ENCODE assay signal across 18 mouse cellular contexts in the genomic region with DNA sequence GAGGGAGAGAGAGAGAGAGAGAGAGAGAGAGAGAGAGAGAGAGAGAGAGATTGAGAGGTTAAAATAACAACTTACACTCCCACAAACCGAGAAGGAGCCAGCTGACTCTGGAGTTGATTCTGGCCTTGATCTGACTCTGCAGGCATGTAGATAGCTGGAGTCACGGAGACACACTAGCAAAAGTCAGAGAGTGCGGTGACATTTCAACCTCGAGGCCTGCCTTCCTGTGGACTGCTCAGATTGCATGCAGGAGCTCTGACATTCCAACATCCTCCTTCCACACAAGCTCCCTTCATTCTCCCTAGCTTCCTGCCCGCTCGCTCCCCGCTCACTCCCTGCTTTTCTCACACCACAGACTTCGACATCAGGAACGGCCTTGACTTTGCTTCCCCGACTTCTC. TPM values are rescaled to one million over a fixed set of nuclear protein-coding genes. Genes with fewer than 3 reads are reported as not detected.
A peak's percentile ranks its signal among the peaks of the same experiment; 100 is the strongest.
DNase-seq lines count a peak whose midpoint lies in the region; ATAC-seq and TF ChIP-seq lines count a peak whose summit lies in the region.
"Had no signal": no experiment of that assay in that cellular context is flagged by ENCODE, and none has a peak within 500 bp of the region (broad histone marks: within the 10 kb centered on the region; RNA-seq: fewer than 3 reads in every experiment).

No protein-coding gene starts in this region.

- H3K27me3 ChIP-seq in hindbrain, embryonic 10.5 days (ENCODE audit: insufficient read depth, poor library complexity, severe bottlenecking), result peaks cover 14% of the 10 kb centered on the region; the same call in 1 of the 2 replicates
- H3K27me3 ChIP-seq in hindbrain, postnatal 0 days (ENCODE audit: insufficient read depth, low read length), result no peaks in the 10 kb centered on the region
- no peaks in the 10 kb centered on the region; the same call in 1 of the 2 replicates for H3K27me3 ChIP-seq in embryonic facial prominence, embryonic 10.5 days (replicated peaks; ENCODE audit: low read depth, poor library complexity, severe bottlenecking)
- H3K27me3 ChIP-seq in forebrain, postnatal 0 days (ENCODE audit: insufficient read depth, low read length), result no peaks in the 10 kb centered on the region
- H3K27me3 ChIP-seq: CH12.LX had no signal

- 51% methylated on average over 10 of the region's 10 CpGs for WGBS in hindbrain, embryonic 10.5 days
- 60% methylated on average over 10 of the region's 10 CpGs for WGBS in hindbrain, postnatal 0 days
- WGBS in embryonic facial prominence, embryonic 10.5 days, result 29% methylated on average over 10 of the region's 10 CpGs
- WGBS in forebrain, postnatal 0 days, result 73% methylated on average over 10 of the region's 10 CpGs

- no peak overlapping the region for H3K27ac ChIP-seq in hindbrain, embryonic 10.5 days
- no peak overlapping the region for H3K27ac ChIP-seq in hindbrain, postnatal 0 days
- H3K27ac ChIP-seq in embryonic facial prominence, embryonic 10.5 days (replicated peaks), result no peak overlapping the region
- H3K27ac ChIP-seq in forebrain, postnatal 0 days (ENCODE audit: low read depth, low read length), result no peak overlapping the region
- H3K27ac ChIP-seq: macrophage had no signal

- ATAC-seq in hindbrain, postnatal 0 days, result no peak
- ATAC-seq in forebrain, postnatal 0 days, result no peak
- ATAC-seq: hindbrain, embryonic 16.5 days had no signal

- no peaks in the 10 kb centered on the region for H3K9me3 ChIP-seq in hindbrain, embryonic 10.5 days
- no peaks in the 10 kb centered on the region for H3K9me3 ChIP-seq in hindbrain, postnatal 0 days (ENCODE audit: low read length)
- no peaks in the 10 kb centered on the region for H3K9me3 ChIP-seq in embryonic facial prominence, embryonic 10.5 days
- no peaks in the 10 kb centered on the region for H3K9me3 ChIP-seq in forebrain, postnatal 0 days (ENCODE audit: low read length)

- peak; percentile 65 to 81 for DNase-seq in adrenal gland, adult (ENCODE audit: inconsistent age in 2 of 2, low spot score in 1 of 2)
- DNase-seq in adrenal gland, postnatal 4 days (ENCODE audit: low spot score in 2 of 2), result no peak
- DNase-seq in hindbrain, embryonic 10.5 days (ENCODE audit: low spot score), result peak; percentile 38
- DNase-seq in hindbrain, postnatal 0 days (ENCODE audit: low spot score), result no peak
- peak; percentile 43 for DNase-seq in embryonic facial prominence, embryonic 10.5 days (ENCODE audit: low spot score)
- peak; percentile 40 to 44 for DNase-seq in kidney, postnatal 36 days
- DNase-seq in forebrain, postnatal 0 days, result no peak
- no peak for DNase-seq in thymus, postnatal 14 days
- DNase-seq: cerebellum, adult 2 months; gastrocnemius, postnatal 25 days; lung, embryonic 14.5 days; midbrain, embryonic 14.5 days; right cerebral cortex, postnatal 14 days; thymus, postnatal 36 days had no signal

- no peaks in the 10 kb centered on the region for H3K36me3 ChIP-seq in hindbrain, embryonic 10.5 days
- H3K36me3 ChIP-seq in hindbrain, postnatal 0 days (ENCODE audit: insufficient read depth, low read length), result no peaks in the 10 kb centered on the region
- H3K36me3 ChIP-seq in embryonic facial prominence, embryonic 10.5 days (replicated peaks), result no peaks in the 10 kb centered on the region
- H3K36me3 ChIP-seq in forebrain, postnatal 0 days (ENCODE audit: insufficient read depth), result no peaks in the 10 kb centered on the region

- H3K4me3 ChIP-seq in hindbrain, embryonic 10.5 days, result no peak overlapping the region
- H3K4me3 ChIP-seq in hindbrain, postnatal 0 days (ENCODE audit: low read length), result no peak overlapping the region
- H3K4me3 ChIP-seq in embryonic facial prominence, embryonic 10.5 days, result no peak overlapping the region
- H3K4me3 ChIP-seq in forebrain, postnatal 0 days (ENCODE audit: low read depth, low read length), result no peak overlapping the region

- peaks cover 34% of the 10 kb centered on the region for H3K4me1 ChIP-seq in hindbrain, embryonic 10.5 days (replicated peaks)
- H3K4me1 ChIP-seq in hindbrain, postnatal 0 days (ENCODE audit: insufficient read depth, low read length), result no peaks in the 10 kb centered on the region
- peaks cover 66% of the 10 kb centered on the region for H3K4me1 ChIP-seq in embryonic facial prominence, embryonic 10.5 days
- peaks cover 9% of the 10 kb centered on the region; the same call in 1 of the 2 replicates for H3K4me1 ChIP-seq in forebrain, postnatal 0 days (ENCODE audit: insufficient read depth)

- H3K9ac ChIP-seq in hindbrain, postnatal 0 days (replicated peaks; ENCODE audit: low read length), result no peak overlapping the region
- H3K9ac ChIP-seq in forebrain, postnatal 0 days, result no peak overlapping the region
- H3K9ac ChIP-seq: lung, embryonic 14.5 days had no signal

- TF ChIP-seq CTCF in hindbrain, postnatal 0 days (IDR thresholded peaks at IDR 0.05; ENCODE audit: low read depth), result no peak
- TF ChIP-seq CTCF in forebrain, postnatal 0 days (IDR thresholded peaks at IDR 0.05; ENCODE audit: low read depth), result no peak

- no peak overlapping the region for H3K4me2 ChIP-seq in hindbrain, postnatal 0 days (ENCODE audit: low read depth, low read length)
- H3K4me2 ChIP-seq in forebrain, postnatal 0 days (ENCODE audit: low read depth), result no peak overlapping the region
- H3K4me2 ChIP-seq: lung, embryonic 14.5 days had no signal

RNA-seq across cellular contexts. Expression of a gene that starts 20.3 kb away (rescaled TPM):
- total RNA-seq in adrenal gland, postnatal 4 days (2021), result 1 to 10 TPM; 2.8 to 3.0 TPM
- polyA plus RNA-seq in hindbrain, embryonic 10.5 days (2016; fragmentation: Nextera tagmentation; extraction: Ambion mirVana), result 2.6 and 3.5 TPM in 2 replicates
- total RNA-seq in hindbrain, postnatal 0 days (2014; rRNA removed), result 4.6 and 9.1 TPM in 2 replicates
- 9.7 and 11.7 TPM in 2 replicates for polyA plus RNA-seq in hindbrain, postnatal 0 days (2015; fragmentation: Nextera tagmentation; extraction: Ambion mirVana)
- 1.8 and 2.0 TPM in 2 replicates for polyA plus RNA-seq in embryonic facial prominence, embryonic 10.5 days (2016; fragmentation: Nextera tagmentation; extraction: Ambion mirVana)
- 9.8 and 11.4 TPM in 2 replicates for total RNA-seq in forebrain, postnatal 0 days (2014; rRNA removed)
- polyA plus RNA-seq in forebrain, postnatal 0 days (2015; fragmentation: Nextera tagmentation; extraction: Ambion mirVana), result 10.1 and 14.1 TPM in 2 replicates
- polyA plus RNA-seq: liver, adult 2 months had no signal

Comparison
In these comparisons a context has a peak if more than half of its experiments do, and no peak if none do; other contexts are left out.
1. DNase-seq: peak in adrenal gland, adult (2 of 2), hindbrain, embryonic 10.5 days (single experiment), embryonic facial prominence, embryonic 10.5 days (single experiment) and kidney, postnatal 36 days (2 of 2); none in adrenal gland, postnatal 4 days (0 of 2), hindbrain, postnatal 0 days (single experiment), forebrain, postnatal 0 days (single experiment) and thymus, postnatal 14 days (single experiment).